Mouse (Mus musculus) spleen, adult 2 months (tissue): Measurements from ENCODE around the gene Tnik. TPM values are rescaled to one million over a fixed set of nuclear protein-coding genes. Genes with fewer than 3 reads are reported as not detected.

Experiments used
- DNase-seq, 2 experiments: peaks; one replicate each; pipeline versions ENCODE4 v3.0.0 to v3.0.0-alpha.2; 2012 to 2021; ENCODE audit warnings: low spot score in 2 of 2, low read depth in 1 of 2
- H3K27ac ChIP-seq: fragments of 200-500 bp; 2 replicates; pipeline ENCODE4 v1.5.1; 2012; ENCODE audit warnings: low read length, inconsistent platforms; ENCODE audit not compliant: insufficient read depth
- H3K27me3 ChIP-seq: fragments of 200-500 bp; 2 replicates; pipeline ENCODE4 v1.6.1; 2012; ENCODE audit warnings: mild to moderate bottlenecking, moderate library complexity, low read length, inconsistent platforms; ENCODE audit not compliant: control insufficient read depth, insufficient read depth
- H3K36me3 ChIP-seq: fragments of 200-500 bp; 2 replicates; pipeline ENCODE4 v1.6.1; 2012; ENCODE audit warnings: mild to moderate bottlenecking, low read length, inconsistent platforms; ENCODE audit not compliant: control insufficient read depth, insufficient read depth
- H3K4me1 ChIP-seq: fragments of 200-500 bp; 2 replicates; pipeline ENCODE4 v1.6.1; 2011; ENCODE audit warnings: inconsistent platforms; ENCODE audit not compliant: control insufficient read depth, insufficient read depth, insufficient read length
- H3K4me3 ChIP-seq: fragments of 200-500 bp; 2 replicates; pipeline ENCODE4 v1.5.1; 2011; ENCODE audit warnings: mild to moderate bottlenecking, inconsistent platforms; ENCODE audit not compliant: insufficient read depth, insufficient read length; ENCODE audit errors: extremely low read depth
- CTCF ChIP-seq: fragments of 200-500 bp; IDR thresholded peaks from 2 replicates; pipeline ENCODE4 v1.5.1; 2011; ENCODE audit warnings: mild to moderate bottlenecking, inconsistent platforms; ENCODE audit not compliant: insufficient read depth, insufficient read length, insufficient replicate concordance; ENCODE audit errors: extremely low read depth
- POLR2A ChIP-seq: fragments of 200-500 bp; IDR thresholded peaks from 2 replicates; pipeline ENCODE4 v1.6.1; 2011; ENCODE audit warnings: low read depth, low read length, inconsistent platforms
- WGBS: fragments of 180-500 bp; shearing (Covaris S2); methylation state at CpG from one replicate; pipeline ENCODE4 v1.1.7; 2018; 5-methylcytosine and 5-hydroxymethylcytosine counted together
- polyA plus RNA-seq: library from polyadenylated mRNA; depleted of rRNA; stranded (reverse); fragments of >200 nt; gene quantifications from 2 replicates; pipeline ENCODE4 v1.2.3, GENCODE M21; 2012

Tnik gene
- polyA plus RNA-seq, 1 experiment: 5.5 TPM

- no peak overlapping the region for H3K27ac ChIP-seq
- H3K36me3 ChIP-seq: no peaks in the 10 kb centered on the region
- H3K27me3 ChIP-seq: no peaks in the 10 kb centered on the region
- DNase-seq: no peak
- WGBS: 72% methylated on average over 2 of the region's 2 CpGs
- TF ChIP-seq POLR2A (no peak), CTCF (no peak)
- no peaks in the 10 kb centered on the region for H3K4me1 ChIP-seq
- H3K4me3 ChIP-seq: no peak overlapping the region
Measured at GRCm38 (mm10) chr3:28238136-28238535, 24.9 kb upstream of the Tnik start.

DNA sequence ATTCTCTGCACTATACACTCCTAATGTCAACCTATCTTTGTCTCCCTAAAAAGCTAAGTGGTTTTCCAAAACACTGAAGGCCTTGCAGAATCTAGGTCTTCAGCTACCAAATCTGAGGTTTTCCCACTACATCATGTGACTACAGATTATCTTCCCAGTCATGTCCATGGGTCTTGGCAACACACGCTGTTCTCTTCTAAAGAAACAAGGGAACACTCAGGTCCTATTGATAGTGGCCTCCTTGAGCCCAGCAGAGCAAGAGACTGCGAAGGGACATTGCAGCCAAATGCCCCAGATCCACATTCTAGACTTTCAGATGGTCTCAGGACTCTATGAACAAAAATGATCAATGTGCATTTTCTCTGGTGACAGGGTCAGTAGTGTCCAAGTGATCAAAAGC lies 20.5 kb upstream of the Tnik start:
- H3K27ac ChIP-seq: no peak overlapping the region
- no peak overlapping the region for H3K4me3 ChIP-seq
- no peaks in the 10 kb centered on the region for H3K27me3 ChIP-seq
- no peak for DNase-seq
- H3K4me1 ChIP-seq: no peaks in the 10 kb centered on the region
- TF ChIP-seq POLR2A: no peak
- TF ChIP-seq CTCF: no peak
- WGBS: 88% methylated on average over 2 of the region's 2 CpGs
- H3K36me3 ChIP-seq: no peaks in the 10 kb centered on the region

GRCm38 (mm10) chr3:28244244-28244890 lies 18.6 kb upstream of the Tnik start:
- Histone ChIP-seq H3K36me3 (no peaks in the 10 kb centered on the region), H3K27ac (no peak overlapping the region), H3K4me1 (no peaks in the 10 kb centered on the region), H3K27me3 (no peaks in the 10 kb centered on the region), H3K4me3 (no peak overlapping the region)
- 38% methylated on average over 5 of the region's 5 CpGs for WGBS
- TF ChIP-seq CTCF: no peak
- TF ChIP-seq POLR2A: no peak
- DNase-seq: no peak

- H3K36me3 ChIP-seq: no peaks in the 10 kb centered on the region
- no peak for DNase-seq
- WGBS: 56% methylated on average over 3 of the region's 3 CpGs
- no peak for TF ChIP-seq POLR2A
- no peak for TF ChIP-seq CTCF
- H3K27me3 ChIP-seq: no peaks in the 10 kb centered on the region
- no peak overlapping the region for H3K27ac ChIP-seq
- H3K4me1 ChIP-seq: no peaks in the 10 kb centered on the region
- no peak overlapping the region for H3K4me3 ChIP-seq
Measured at GRCm38 (mm10) chr3:28248255-28248957, 14.6 kb upstream of the Tnik start.

GRCm38 (mm10) chr3:28255711-28256110 lies 7.3 kb upstream of the Tnik start:
- TF ChIP-seq POLR2A (no peak), CTCF (no peak)
- Histone ChIP-seq H3K36me3 (no peaks in the 10 kb centered on the region), H3K4me3 (no peak overlapping the region), H3K27me3 (no peaks in the 10 kb centered on the region), H3K4me1 (no peaks in the 10 kb centered on the region), H3K27ac (no peak overlapping the region)
- DNase-seq: no peak
- WGBS: 71% methylated on average over 7 of the region's 7 CpGs

- peak in 1 of 2 experiments; percentile 28 for DNase-seq
- Histone ChIP-seq H3K36me3 (no peaks in the 10 kb centered on the region), H3K27me3 (no peaks in the 10 kb centered on the region), H3K4me1 (peaks cover 4% of the 10 kb centered on the region; the same call in 1 of the 2 replicates), H3K4me3 (peak overlapping the region; percentile 85), H3K27ac (peak overlapping the region; percentile 46)
- WGBS: 2% methylated on average over 33 of the region's 33 CpGs
- TF ChIP-seq POLR2A (no peak), CTCF (no peak)
Measured at GRCm38 (mm10) chr3:28262371-28263001, 528 bp upstream of the Tnik start.
